Mouse (Mus musculus) megakaryocyte, embryonic 14.5 days (primary cell): ENCODE data around the gene Trim7. TPM values are rescaled to one million over a fixed set of nuclear protein-coding genes. Genes with fewer than 3 reads are reported as not detected.
"Not testable (repeated sequence)": the region's sequence is repeated elsewhere in the genome, so short reads cannot be mapped to it uniquely, and the experiment has no call there.

Experiments used
- H3K27me3 ChIP-seq: replicated peaks from 2 replicates; pipeline ENCODE3; 2012; ENCODE audit warnings: inconsistent platforms
- H3K36me3 ChIP-seq: replicated peaks from 2 replicates; pipeline ENCODE3; 2012; ENCODE audit warnings: low read length, inconsistent platforms, mixed read lengths
- H3K4me1 ChIP-seq: 2 replicates; pipeline ENCODE4 v1.6.1; 2012; ENCODE audit warnings: inconsistent platforms
- H3K4me3 ChIP-seq: replicated peaks from 2 replicates; pipeline ENCODE3; 2012; ENCODE audit warnings: moderate library complexity, mild to moderate bottlenecking, inconsistent platforms
- H3K9me3 ChIP-seq: 2 replicates; pipeline ENCODE4 v1.6.1; 2012; ENCODE audit warnings: inconsistent platforms
- FLI1 ChIP-seq: IDR thresholded peaks from 2 replicates; pipeline ENCODE4 v1.6.1; 2012; ENCODE audit warnings: low read length, inconsistent platforms, mixed read lengths
- GATA1 ChIP-seq: IDR thresholded peaks from 3 replicates; pipeline ENCODE4 v1.6.1; 2012; ENCODE audit warnings: mixed read lengths, low read length, inconsistent platforms, borderline replicate concordance
- polyA plus RNA-seq: library from polyadenylated mRNA; stranded (reverse); fragments of >175 nt; gene quantifications from 2 replicates; pipeline ENCODE4 v1.2.3, GENCODE M21; 2012; ENCODE audit warnings: low replicate concordance; ENCODE audit not compliant: insufficient read depth

Trim7 gene
- polyA plus RNA-seq, 1 experiment, result 1.6 TPM

DNA sequence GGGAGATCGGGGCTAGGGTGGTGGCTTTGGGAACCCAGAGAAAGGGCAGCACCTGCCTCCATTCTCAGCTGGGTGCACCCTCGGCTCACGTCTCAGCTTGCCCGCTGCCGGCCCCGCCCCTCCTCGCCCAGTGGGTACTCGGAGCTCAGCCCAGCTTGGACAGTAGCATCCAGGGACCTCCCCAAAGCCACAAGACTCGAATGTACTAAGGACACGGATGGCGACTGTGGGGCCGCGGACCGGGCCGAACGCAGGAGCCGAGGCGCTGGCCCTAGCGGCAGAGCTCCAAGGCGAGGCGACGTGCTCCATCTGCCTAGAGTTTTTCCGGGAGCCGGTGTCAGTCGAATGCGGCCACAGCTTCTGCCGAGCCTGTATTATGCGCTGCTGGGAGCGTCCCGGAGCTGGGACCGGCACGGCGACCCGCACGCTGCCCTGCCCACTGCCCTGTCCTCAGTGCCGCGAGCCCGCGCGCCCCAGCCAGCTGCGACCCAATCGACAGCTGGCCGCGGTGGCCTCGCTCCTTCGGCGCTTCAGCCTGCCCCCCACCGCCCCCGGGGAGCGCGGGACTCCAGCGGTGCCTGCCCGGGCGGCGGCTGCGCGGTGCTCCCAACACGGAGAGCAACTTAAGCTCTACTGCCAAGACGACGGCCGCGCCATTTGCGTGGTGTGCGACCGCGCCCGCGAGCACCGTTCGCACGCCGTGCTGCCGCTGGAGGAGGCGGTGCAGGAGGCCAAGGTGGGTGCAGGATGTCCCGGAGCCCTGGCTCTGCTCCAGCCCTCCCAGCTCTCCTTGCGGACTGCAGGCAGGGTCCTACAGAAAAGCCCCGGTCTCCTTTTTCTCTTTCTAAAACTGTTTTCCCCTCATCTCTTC lies 11.6 kb downstream of the Trim7 start:
- Histone ChIP-seq H3K27me3 (peaks cover 5% of the 10 kb centered on the region), H3K36me3 (peaks cover 5% of the 10 kb centered on the region), H3K9me3 (no peaks in the 10 kb centered on the region), H3K4me3 (peak overlapping the region; percentile 99), H3K4me1 (peaks cover 52% of the 10 kb centered on the region)
- TF ChIP-seq FLI1, result no peak
- TF ChIP-seq GATA1, result no peak

DNA sequence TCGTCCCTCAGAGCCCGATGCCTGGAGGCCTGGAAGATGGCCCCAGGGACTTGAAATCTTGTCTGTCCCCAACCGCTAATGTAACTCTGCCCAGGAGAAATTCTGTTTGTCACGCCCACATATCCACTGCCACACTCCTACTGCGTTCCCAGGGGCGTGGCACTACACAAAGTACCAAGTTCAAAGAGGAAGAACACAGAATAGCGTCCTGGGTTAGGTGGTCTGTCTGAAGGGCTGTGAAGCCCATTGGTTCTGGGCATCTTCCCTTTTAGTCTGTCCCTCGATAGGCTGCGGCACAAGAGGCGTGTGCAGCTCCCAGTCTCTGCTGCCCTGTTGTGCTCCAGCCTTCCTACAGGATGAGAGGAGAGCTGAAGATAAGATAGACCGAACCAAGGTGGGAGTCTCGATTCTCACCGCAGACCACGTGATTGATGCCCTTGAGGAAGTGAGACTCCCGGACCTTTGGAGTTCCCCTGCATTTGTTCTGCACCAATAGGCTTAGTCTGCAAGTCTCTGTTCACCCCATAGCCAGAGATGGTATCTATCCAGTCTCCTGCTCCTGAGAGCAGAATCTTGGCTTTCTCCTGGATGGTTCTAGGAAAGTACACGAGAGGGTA lies 12.3 kb downstream of the Trim7 start:
- H3K27me3 ChIP-seq, result peaks cover 5% of the 10 kb centered on the region
- TF ChIP-seq FLI1 (no peak), GATA1 (no peak; the same call in 2 of the 3 replicates)
- H3K36me3 ChIP-seq, result peaks cover 5% of the 10 kb centered on the region
- no peaks in the 10 kb centered on the region for H3K9me3 ChIP-seq
- H3K4me1 ChIP-seq, result peaks cover 47% of the 10 kb centered on the region
- H3K4me3 ChIP-seq, result peak overlapping the region; percentile 99

DNA sequence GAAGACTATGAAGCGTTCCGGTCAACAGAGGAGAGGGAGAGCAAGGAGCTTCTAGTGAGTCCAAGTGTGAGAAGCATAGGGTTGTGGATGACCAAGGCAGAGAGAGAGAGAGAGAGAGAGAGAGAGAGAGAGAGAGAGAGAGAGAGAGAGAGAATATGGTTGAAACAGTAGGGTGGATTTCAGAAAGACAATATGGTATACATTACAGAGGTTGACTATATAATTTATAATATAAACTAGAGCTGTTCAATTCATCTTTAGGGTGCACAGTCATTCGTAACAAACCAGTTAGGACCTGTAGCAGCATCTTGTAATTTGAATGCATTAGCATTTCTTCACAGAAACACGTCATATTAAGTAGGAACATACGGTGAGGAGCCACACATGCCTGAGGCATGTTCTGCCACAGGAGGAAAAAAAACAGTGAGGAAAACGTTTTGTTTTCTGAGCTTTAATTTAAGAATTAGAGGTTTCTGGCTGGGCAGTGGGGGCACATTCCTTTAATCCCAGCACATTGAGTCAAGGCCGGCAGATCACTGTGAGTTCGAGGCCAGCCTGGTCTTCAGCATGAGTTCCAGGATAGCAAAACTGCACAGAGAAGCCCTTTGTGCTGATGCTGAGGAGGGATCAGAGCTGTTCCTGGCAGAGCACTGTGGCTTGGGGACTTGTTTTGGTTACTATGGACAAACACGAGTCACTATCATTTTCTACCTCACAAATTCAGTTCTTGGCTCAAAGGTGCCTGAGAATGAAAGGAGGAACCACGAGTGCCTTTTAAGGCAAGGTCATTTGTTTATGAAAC lies 13.1 kb downstream of the Trim7 start:
- Histone ChIP-seq H3K4me1 (peaks cover 46% of the 10 kb centered on the region), H3K27me3 (peaks cover 5% of the 10 kb centered on the region), H3K9me3 (no peaks in the 10 kb centered on the region), H3K36me3 (peaks cover 5% of the 10 kb centered on the region), H3K4me3 (peak overlapping the region; percentile 99)
- no peak for TF ChIP-seq FLI1
- no peak for TF ChIP-seq GATA1

DNA sequence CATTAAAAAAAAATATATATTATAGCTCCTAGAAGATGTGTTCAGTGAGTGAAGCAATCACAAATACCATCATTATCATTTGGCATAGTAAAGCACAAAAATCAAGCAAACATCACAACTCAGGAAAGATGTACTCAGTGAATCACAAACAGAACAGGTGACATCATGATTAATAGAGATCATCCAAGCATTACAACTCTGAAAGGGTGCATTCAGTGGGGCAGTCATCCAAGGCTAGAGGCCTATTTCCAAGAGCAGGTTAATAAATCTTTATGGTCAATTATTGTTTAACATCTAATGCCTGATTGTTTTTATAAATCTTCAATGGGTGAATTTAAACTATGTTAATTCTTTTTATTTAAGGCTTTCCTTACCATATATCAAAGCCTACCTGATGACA lies 14.9 kb downstream of the Trim7 start:
- H3K4me3 ChIP-seq, result no peak overlapping the region
- peaks cover 40% of the 10 kb centered on the region for H3K4me1 ChIP-seq
- H3K27me3 ChIP-seq, result peaks cover 5% of the 10 kb centered on the region
- no peaks in the 10 kb centered on the region for H3K9me3 ChIP-seq
- H3K36me3 ChIP-seq, result peaks cover 5% of the 10 kb centered on the region
- TF ChIP-seq FLI1 (no peak), GATA1 (no peak)

DNA sequence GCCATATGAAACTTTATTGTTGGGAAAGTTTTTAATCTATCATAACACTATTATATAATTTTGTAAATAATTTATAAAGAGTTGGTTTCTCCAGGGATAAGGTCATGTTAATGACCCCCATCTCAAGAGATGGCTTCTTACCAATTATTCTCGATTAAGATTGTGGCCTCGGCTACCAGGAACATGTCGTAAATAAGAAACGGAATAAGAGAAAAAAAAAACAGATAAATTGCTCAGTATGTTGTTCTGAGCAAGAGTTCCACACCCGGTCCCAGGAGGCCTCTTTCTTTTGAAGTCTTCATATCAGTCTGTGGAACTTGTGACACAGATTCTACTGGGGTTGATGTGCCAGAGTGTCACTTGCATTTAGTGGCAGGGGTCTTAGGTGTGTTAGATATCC lies 15.3 kb downstream of the Trim7 start:
- peaks cover 40% of the 10 kb centered on the region for H3K4me1 ChIP-seq
- H3K36me3 ChIP-seq, result peaks cover 5% of the 10 kb centered on the region
- H3K27me3 ChIP-seq, result peaks cover 5% of the 10 kb centered on the region
- H3K9me3 ChIP-seq, result no peaks in the 10 kb centered on the region
- TF ChIP-seq GATA1 (no peak), FLI1 (no peak)
- no peak overlapping the region for H3K4me3 ChIP-seq

DNA sequence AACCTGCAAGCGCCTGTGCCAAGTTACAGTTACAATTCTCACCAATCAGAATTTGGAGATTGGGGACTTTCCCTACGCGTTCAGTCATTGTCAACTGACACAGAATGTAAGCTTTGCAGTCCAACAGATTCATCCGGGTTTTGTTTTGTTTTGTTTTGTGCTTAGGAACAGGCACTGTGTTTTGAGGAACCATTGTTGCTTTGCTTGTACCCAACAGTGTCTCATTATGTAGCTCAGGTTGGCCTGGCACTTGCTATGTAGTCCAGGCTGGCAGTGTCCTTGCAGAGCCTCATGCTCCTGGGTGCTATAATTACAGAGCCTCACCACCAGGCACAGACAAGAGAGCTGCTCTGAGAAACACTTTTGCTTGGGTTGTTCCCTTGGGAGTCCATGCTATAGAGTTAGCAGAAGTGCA lies 16.4 kb downstream of the Trim7 start:
- H3K36me3 ChIP-seq, result peaks cover 5% of the 10 kb centered on the region
- no peaks in the 10 kb centered on the region for H3K9me3 ChIP-seq
- H3K27me3 ChIP-seq, result no peaks in the 10 kb centered on the region
- no peak for TF ChIP-seq FLI1
- H3K4me3 ChIP-seq, result no peak overlapping the region
- peaks cover 36% of the 10 kb centered on the region for H3K4me1 ChIP-seq

DNA sequence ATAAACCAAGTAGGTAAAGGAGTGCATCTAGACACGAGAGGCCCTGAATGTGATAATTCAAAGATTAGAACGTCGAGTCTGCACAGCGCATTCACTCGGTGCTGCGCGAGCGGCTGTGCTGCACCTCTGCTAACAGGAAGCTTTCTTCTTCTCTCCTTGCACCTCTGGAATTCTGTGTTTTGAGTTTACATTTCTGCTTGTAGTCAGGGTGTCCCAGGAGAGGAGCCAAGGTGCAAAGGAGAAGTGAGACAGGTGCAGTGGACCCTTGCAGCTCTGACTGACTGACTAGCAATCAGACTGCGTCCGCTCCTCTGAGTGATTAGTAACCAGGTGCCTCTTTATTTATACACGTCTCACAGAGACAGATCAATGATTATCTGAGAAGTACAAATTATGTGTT lies 17.3 kb downstream of the Trim7 start:
- Histone ChIP-seq H3K27me3 (no peaks in the 10 kb centered on the region), H3K36me3 (peaks cover 5% of the 10 kb centered on the region), H3K4me1 (peaks cover 35% of the 10 kb centered on the region), H3K4me3 (no peak overlapping the region), H3K9me3 (no peaks in the 10 kb centered on the region)
- TF ChIP-seq GATA1 (no peak), FLI1 (no peak)

DNA sequence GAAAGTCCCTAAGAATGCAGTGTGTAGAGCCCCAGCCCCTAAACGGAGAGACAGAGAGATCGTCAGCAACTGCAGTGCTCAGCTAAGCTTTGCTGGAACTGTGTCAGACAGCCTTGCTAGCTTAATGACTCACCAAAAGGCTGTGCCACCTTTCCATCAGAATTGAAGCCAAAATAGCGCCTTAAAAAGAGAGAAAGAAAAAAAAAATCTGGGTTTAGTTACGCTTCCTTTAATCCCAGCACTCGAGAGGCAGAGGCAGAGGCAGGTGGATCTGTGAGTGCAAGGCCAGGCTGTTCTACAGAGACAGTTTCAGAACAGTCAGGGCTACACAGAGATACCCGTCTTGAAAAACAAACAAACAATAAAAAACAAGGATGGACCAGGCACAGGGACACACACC lies 18.4 kb downstream of the Trim7 start:
- Histone ChIP-seq H3K4me3 (no peak overlapping the region), H3K4me1 (peaks cover 32% of the 10 kb centered on the region), H3K9me3 (no peaks in the 10 kb centered on the region), H3K36me3 (peaks cover 5% of the 10 kb centered on the region), H3K27me3 (peaks cover 4% of the 10 kb centered on the region)
- TF ChIP-seq FLI1 (no peak), GATA1 (no peak)

DNA sequence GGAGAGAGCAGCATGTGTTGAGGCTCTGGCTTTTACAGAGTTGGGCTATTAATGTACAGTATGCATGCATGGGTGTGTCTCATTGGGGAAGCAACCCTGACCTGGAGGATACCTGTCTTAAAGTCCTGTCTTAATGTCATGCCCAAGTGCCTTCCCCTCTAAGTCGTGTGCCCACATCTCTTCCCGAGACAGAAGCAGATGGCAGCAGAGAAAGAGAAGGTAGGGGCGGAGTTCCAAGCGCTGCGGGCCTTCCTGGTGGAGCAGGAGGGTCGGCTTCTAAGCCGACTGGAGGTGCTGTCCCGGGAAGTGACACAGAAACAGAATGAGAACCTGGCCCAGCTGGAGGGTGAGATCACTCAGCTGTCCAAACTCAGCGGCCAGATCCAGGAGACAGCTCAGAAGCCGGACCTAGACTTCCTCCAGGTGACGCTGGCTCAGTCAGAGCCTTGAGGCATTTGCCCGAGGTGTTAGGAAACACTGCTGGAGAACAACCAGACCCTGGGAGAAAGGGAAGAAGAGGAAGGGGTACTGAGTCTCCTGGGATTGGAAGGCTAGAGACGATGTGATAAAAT lies 19.4 kb downstream of the Trim7 start:
- H3K36me3 ChIP-seq, result peaks cover 9% of the 10 kb centered on the region
- TF ChIP-seq FLI1 (no peak), GATA1 (no peak)
- no peak overlapping the region for H3K4me3 ChIP-seq
- peaks cover 9% of the 10 kb centered on the region for H3K27me3 ChIP-seq
- H3K4me1 ChIP-seq, result peaks cover 40% of the 10 kb centered on the region
- H3K9me3 ChIP-seq, result no peaks in the 10 kb centered on the region

DNA sequence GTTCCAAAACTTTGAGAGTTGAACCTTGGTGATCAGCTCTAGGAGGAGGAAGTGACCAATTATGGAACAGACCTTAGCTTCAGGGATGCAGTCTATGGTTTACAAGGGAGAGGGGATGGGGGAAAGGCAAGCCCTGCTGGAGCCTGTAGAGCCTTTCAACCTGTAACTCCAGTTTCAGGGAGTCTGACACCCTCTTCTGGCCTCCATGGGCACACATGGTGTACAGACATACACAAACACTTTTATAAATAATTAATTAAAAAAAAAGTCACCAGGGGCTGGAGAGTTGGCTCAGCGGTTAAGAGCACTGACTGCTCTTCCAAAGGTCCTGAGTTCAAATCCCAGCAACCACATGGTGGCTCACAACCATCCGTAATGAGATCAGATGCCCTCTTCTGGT lies 20.4 kb downstream of the Trim7 start:
- H3K36me3 ChIP-seq, H3K9me3 ChIP-seq, H3K27me3 ChIP-seq, H3K4me3 ChIP-seq: not testable (repeated sequence)
- H3K4me1 ChIP-seq, result peaks cover 40% of the 10 kb centered on the region
